Comparison of ENCODE assay signal across 22 mouse cellular contexts in the genomic region with DNA sequence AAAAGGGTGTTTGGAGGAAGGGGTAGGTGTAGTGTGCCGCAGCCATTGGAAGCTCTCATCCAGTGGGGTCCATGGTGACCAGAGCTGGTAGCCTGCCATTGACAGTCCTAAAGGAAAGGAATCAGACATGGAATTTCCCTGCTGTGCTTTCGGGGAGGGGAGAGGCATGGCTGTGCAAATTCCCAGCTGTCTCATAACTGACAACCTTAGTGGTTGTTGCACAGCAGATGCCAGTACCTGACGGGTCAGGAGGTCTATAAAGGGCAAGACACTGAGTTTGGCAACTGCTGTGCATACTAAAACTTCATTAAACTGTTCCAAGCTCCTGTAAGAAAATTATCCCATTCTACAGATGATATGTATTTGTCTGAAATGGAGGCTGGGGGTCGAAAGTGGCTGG. TPM values are rescaled to one million over a fixed set of nuclear protein-coding genes. Genes with fewer than 3 reads are reported as not detected.
"Had no signal": no experiment of that assay in that cellular context is flagged by ENCODE, and none has a peak within 500 bp of the region (broad histone marks: within the 10 kb centered on the region; RNA-seq: fewer than 3 reads in every experiment).

No protein-coding gene starts in this region.

- H3K4me3 ChIP-seq: neural tube, embryonic 12.5 days; neural tube, embryonic 13.5 days; neural tube, embryonic 15.5 days; stomach, embryonic 15.5 days had no signal

- H3K27ac ChIP-seq: neural tube, embryonic 12.5 days; neural tube, embryonic 13.5 days; neural tube, embryonic 15.5 days; stomach, embryonic 15.5 days; stomach, postnatal 0 days had no signal

- H3K36me3 ChIP-seq: neural tube, embryonic 12.5 days; neural tube, embryonic 13.5 days; neural tube, embryonic 15.5 days; stomach, embryonic 15.5 days had no signal

- H3K9me3 ChIP-seq: neural tube, embryonic 12.5 days; neural tube, embryonic 13.5 days; neural tube, embryonic 15.5 days; stomach, embryonic 15.5 days had no signal

- H3K27me3 ChIP-seq: neural tube, embryonic 12.5 days; neural tube, embryonic 13.5 days; neural tube, embryonic 15.5 days; stomach, embryonic 15.5 days had no signal

- H3K9ac ChIP-seq: neural tube, embryonic 12.5 days; neural tube, embryonic 13.5 days; neural tube, embryonic 15.5 days; stomach, embryonic 15.5 days had no signal

- H3K4me2 ChIP-seq: neural tube, embryonic 12.5 days; neural tube, embryonic 13.5 days; neural tube, embryonic 15.5 days; stomach, embryonic 15.5 days had no signal

- DNase-seq: retina, postnatal 1 day; right cerebral cortex, adult 18-20 months; right cerebral cortex, postnatal 14 days; right cerebral cortex, postnatal 25 days; right cerebral cortex, postnatal 4 days; spleen, adult 18-20 months; thymus, adult 18-20 months; thymus, adult 2 months; thymus, postnatal 14 days; thymus, postnatal 25 days; thymus, postnatal 36 days; thymus, postnatal 4 days had no signal

RNA-seq across cellular contexts. Expression of gene Fancd2os, which starts 2.6 kb away (rescaled TPM):
- polyA plus RNA-seq: neural tube, embryonic 11.5 days; neural tube, embryonic 14.5 days; neural tube, embryonic 15.5 days; small intestine, adult 2 months; spleen, adult 2 months; stomach, postnatal 0 days; thymus, adult 2 months; urinary bladder, adult 2 months had no signal
